Mouse (Mus musculus): ENCODE data around the gene Ccdc91.

- TF ChIP-seq GATA1 (IDR thresholded peaks at IDR 0.05; ENCODE audit: borderline replicate concordance, low read length), result no peak
- no peak for TF ChIP-seq FLI1 (IDR thresholded peaks at IDR 0.05; ENCODE audit: low read length)
Observed at GRCm38 (mm10) chr6:147507186-147507585, 31.6 kb downstream of the Ccdc91 start.

All from megakaryocyte, embryonic 14.5 days (primary cell).